Mouse (Mus musculus): ENCODE measurements around the gene Gabpb2. TPM values are rescaled to one million over a fixed set of nuclear protein-coding genes. Genes with fewer than 3 reads are reported as not detected.
"Not testable (repeated sequence)": the region's sequence is repeated elsewhere in the genome, so short reads cannot be mapped to it uniquely, and the experiment has no call there.

Gene Gabpb2
- polyA plus RNA-seq, 1 experiment from 2014 or later = 4.2 TPM

GRCm38 (mm10) chr3:95141474-95141873 lies 76.2 kb downstream of the Gabpb2 start:
- DNase-seq = no peak
- no peaks in the 10 kb centered on the region for H3K27me3 ChIP-seq (ENCODE audit: control insufficient read depth, insufficient read depth, low read length)
- no peak overlapping the region for H3K4me2 ChIP-seq (ENCODE audit: low read length)
- ATAC-seq (ENCODE audit: low FRiP score, low TSS enrichment) = no peak
- H3K9me3 ChIP-seq (ENCODE audit: control insufficient read depth, low read length) = no peaks in the 10 kb centered on the region
- peaks cover 24% of the 10 kb centered on the region for H3K36me3 ChIP-seq (ENCODE audit: control insufficient read depth, insufficient read depth, low read length)
- no peaks in the 10 kb centered on the region for H3K4me1 ChIP-seq (ENCODE audit: control insufficient read depth, insufficient read depth, low read length)
- no peak overlapping the region for H3K9ac ChIP-seq (replicated peaks; ENCODE audit: low read length)
- WGBS = 97% methylated on average over 9 of the region's 9 CpGs
- no peak overlapping the region for H3K4me3 ChIP-seq (replicated peaks; ENCODE audit: low read depth, low read length)
- H3K27ac ChIP-seq (replicated peaks; ENCODE audit: low read depth, low read length) = no peak overlapping the region

GRCm38 (mm10) chr3:95140795-95141194 lies 76.9 kb downstream of the Gabpb2 start:
- 88% methylated on average over 6 of the region's 6 CpGs for WGBS
- H3K9me3 ChIP-seq (ENCODE audit: control insufficient read depth, low read length) = no peaks in the 10 kb centered on the region
- H3K27ac ChIP-seq (replicated peaks; ENCODE audit: low read depth, low read length) = no peak overlapping the region
- no peak for DNase-seq
- ATAC-seq (ENCODE audit: low FRiP score, low TSS enrichment) = no peak
- H3K9ac ChIP-seq (replicated peaks; ENCODE audit: low read length) = no peak overlapping the region
- no peak overlapping the region for H3K4me2 ChIP-seq (ENCODE audit: low read length)
- H3K4me3 ChIP-seq (replicated peaks; ENCODE audit: low read depth, low read length) = no peak overlapping the region
- H3K27me3 ChIP-seq (ENCODE audit: control insufficient read depth, insufficient read depth, low read length) = no peaks in the 10 kb centered on the region
- H3K4me1 ChIP-seq (ENCODE audit: control insufficient read depth, insufficient read depth, low read length) = 0 out of 2 replicates have a peak, but pooled peaks cover 3% of the 10 kb centered on the region
- H3K36me3 ChIP-seq (ENCODE audit: control insufficient read depth, insufficient read depth, low read length) = peaks cover 24% of the 10 kb centered on the region

- Histone ChIP-seq H3K27ac (replicated peaks; ENCODE audit: low read depth, low read length) (no peak overlapping the region), H3K4me1 (ENCODE audit: control insufficient read depth, insufficient read depth, low read length) (peaks cover 6% of the 10 kb centered on the region; the same call in 1 of the 2 replicates), H3K4me3 (replicated peaks; ENCODE audit: low read depth, low read length) (no peak overlapping the region), H3K36me3 (ENCODE audit: control insufficient read depth, insufficient read depth, low read length) (peaks cover 24% of the 10 kb centered on the region), H3K9me3 (ENCODE audit: control insufficient read depth, low read length) (no peaks in the 10 kb centered on the region), H3K4me2 (ENCODE audit: low read length) (no peak overlapping the region), H3K9ac (replicated peaks; ENCODE audit: low read length) (no peak overlapping the region), H3K27me3 (ENCODE audit: control insufficient read depth, insufficient read depth, low read length) (no peaks in the 10 kb centered on the region)
- 60% methylated on average over 18 of the region's 18 CpGs for WGBS
- DNase-seq (no peak), ATAC-seq (ENCODE audit: low FRiP score, low TSS enrichment) (no peak)
These were observed 77.5 kb downstream of the Gabpb2 start for GRCm38 (mm10) chr3:95140289-95140595.

- no peak overlapping the region for H3K9ac ChIP-seq (replicated peaks; ENCODE audit: low read length)
- ATAC-seq (ENCODE audit: low FRiP score, low TSS enrichment) = no peak
- H3K4me1 ChIP-seq (ENCODE audit: control insufficient read depth, insufficient read depth, low read length) = peaks cover 10% of the 10 kb centered on the region; the same call in 1 of the 2 replicates
- no peak overlapping the region for H3K4me3 ChIP-seq (replicated peaks; ENCODE audit: low read depth, low read length)
- H3K27me3 ChIP-seq (ENCODE audit: control insufficient read depth, insufficient read depth, low read length) = no peaks in the 10 kb centered on the region
- 75% methylated on average over 25 of the region's 25 CpGs for WGBS
- no peak for DNase-seq
- H3K27ac ChIP-seq (replicated peaks; ENCODE audit: low read depth, low read length) = no peak overlapping the region
- no peaks in the 10 kb centered on the region for H3K9me3 ChIP-seq (ENCODE audit: control insufficient read depth, low read length)
- peaks cover 24% of the 10 kb centered on the region for H3K36me3 ChIP-seq (ENCODE audit: control insufficient read depth, insufficient read depth, low read length)
- H3K4me2 ChIP-seq (ENCODE audit: low read length) = no peak overlapping the region
These were observed 78.0 kb downstream of the Gabpb2 start for GRCm38 (mm10) chr3:95139586-95140288.

- DNase-seq = no peak
- Histone ChIP-seq H3K4me2 (ENCODE audit: low read length) (no peak overlapping the region), H3K9ac (replicated peaks; ENCODE audit: low read length) (no peak overlapping the region), H3K9me3 (ENCODE audit: control insufficient read depth, low read length) (no peaks in the 10 kb centered on the region), H3K27me3 (ENCODE audit: control insufficient read depth, insufficient read depth, low read length) (no peaks in the 10 kb centered on the region), H3K4me1 (ENCODE audit: control insufficient read depth, insufficient read depth, low read length) (peaks cover 17% of the 10 kb centered on the region), H3K4me3 (replicated peaks; ENCODE audit: low read depth, low read length) (no peak overlapping the region), H3K27ac (replicated peaks; ENCODE audit: low read depth, low read length) (no peak overlapping the region), H3K36me3 (ENCODE audit: control insufficient read depth, insufficient read depth, low read length) (peaks cover 22% of the 10 kb centered on the region)
- ATAC-seq (ENCODE audit: low FRiP score, low TSS enrichment) = no peak
- WGBS = 90% methylated on average over 3 of the region's 3 CpGs
These were observed 81.4 kb downstream of the Gabpb2 start for GRCm38 (mm10) chr3:95136336-95136735.

- Histone ChIP-seq H3K27me3 (ENCODE audit: control insufficient read depth, insufficient read depth, low read length) (no peaks in the 10 kb centered on the region), H3K4me1 (ENCODE audit: control insufficient read depth, insufficient read depth, low read length) (peaks cover 17% of the 10 kb centered on the region), H3K4me3 (replicated peaks; ENCODE audit: low read depth, low read length) (peak overlapping the region; percentile 30), H3K36me3 (ENCODE audit: control insufficient read depth, insufficient read depth, low read length) (peaks cover 22% of the 10 kb centered on the region), H3K4me2 (ENCODE audit: low read length) (peak overlapping the region; percentile 59), H3K9me3 (ENCODE audit: control insufficient read depth, low read length) (no peaks in the 10 kb centered on the region), H3K9ac (replicated peaks; ENCODE audit: low read length) (no peak overlapping the region), H3K27ac (replicated peaks; ENCODE audit: low read depth, low read length) (no peak overlapping the region)
- no peak for ATAC-seq (ENCODE audit: low FRiP score, low TSS enrichment)
- 91% methylated on average over 7 of the region's 7 CpGs for WGBS
- no peak for DNase-seq
These were observed 82.2 kb downstream of the Gabpb2 start for GRCm38 (mm10) chr3:95135433-95136052.

- DNase-seq = peak; percentile 28
- H3K36me3 ChIP-seq (ENCODE audit: control insufficient read depth, insufficient read depth, low read length) = peaks cover 22% of the 10 kb centered on the region
- ATAC-seq (ENCODE audit: low FRiP score, low TSS enrichment) = no peak
- no peaks in the 10 kb centered on the region for H3K9me3 ChIP-seq (ENCODE audit: control insufficient read depth, low read length)
- H3K4me2 ChIP-seq (ENCODE audit: low read length) = peak overlapping the region; percentile 59
- peak overlapping the region; percentile 30 for H3K4me3 ChIP-seq (replicated peaks; ENCODE audit: low read depth, low read length)
- H3K9ac ChIP-seq (replicated peaks; ENCODE audit: low read length) = no peak overlapping the region; the same call in 1 of the 2 replicates
- no peaks in the 10 kb centered on the region for H3K27me3 ChIP-seq (ENCODE audit: control insufficient read depth, insufficient read depth, low read length)
- WGBS = 33% methylated on average over 6 of the region's 6 CpGs
- no peak overlapping the region for H3K27ac ChIP-seq (replicated peaks; ENCODE audit: low read depth, low read length)
- H3K4me1 ChIP-seq (ENCODE audit: control insufficient read depth, insufficient read depth, low read length) = peaks cover 17% of the 10 kb centered on the region
These were observed 82.7 kb downstream of the Gabpb2 start for GRCm38 (mm10) chr3:95135023-95135422.

- not testable (repeated sequence) for H3K27me3 ChIP-seq (ENCODE audit: control insufficient read depth, insufficient read depth, low read length); H3K9ac ChIP-seq (replicated peaks; ENCODE audit: low read length); H3K27ac ChIP-seq (replicated peaks; ENCODE audit: low read depth, low read length); H3K4me2 ChIP-seq (ENCODE audit: low read length); DNase-seq; H3K9me3 ChIP-seq (ENCODE audit: control insufficient read depth, low read length)
- H3K4me1 ChIP-seq (ENCODE audit: control insufficient read depth, insufficient read depth, low read length) = peaks cover 17% of the 10 kb centered on the region
- peak; percentile 51 for ATAC-seq (ENCODE audit: low FRiP score, low TSS enrichment)
- peaks cover 24% of the 10 kb centered on the region for H3K36me3 ChIP-seq (ENCODE audit: control insufficient read depth, insufficient read depth, low read length)
- WGBS = no CpG with 5 or more reads among the region's 12 CpGs
- peak overlapping the region; percentile 52 for H3K4me3 ChIP-seq (replicated peaks; ENCODE audit: low read depth, low read length)
These were observed 83.6 kb downstream of the Gabpb2 start for GRCm38 (mm10) chr3:95134133-95134532.

- no peaks in the 10 kb centered on the region for H3K9me3 ChIP-seq (ENCODE audit: control insufficient read depth, low read length)
These were observed 84.0 kb downstream of the Gabpb2 start, which contains the start of the genes Scnm1 and Lysmd1 for GRCm38 (mm10) chr3:95133680-95134101. TSS of gene Scnm1 (minus strand) at chr3:95134011. TSS of gene Lysmd1 (plus strand) at chr3:95134088.

More at GRCm38 (mm10) chr3:95133680-95134101, 84.0 kb downstream of the Gabpb2 start, which contains the start of the genes Scnm1 and Lysmd1:
- DNase-seq (peak; percentile 97), ATAC-seq (ENCODE audit: low FRiP score, low TSS enrichment) (peak; percentile 92)
- Histone ChIP-seq H3K4me1 (ENCODE audit: control insufficient read depth, insufficient read depth, low read length) (peaks cover 17% of the 10 kb centered on the region), H3K9ac (replicated peaks; ENCODE audit: low read length) (peak within 1 kb of the TSS; percentile 59), H3K36me3 (ENCODE audit: control insufficient read depth, insufficient read depth, low read length) (peaks cover 26% of the 10 kb centered on the region), H3K4me3 (replicated peaks; ENCODE audit: low read depth, low read length) (peak within 1 kb of the TSS; percentile 52), H3K27ac (replicated peaks; ENCODE audit: low read depth, low read length) (peak within 1 kb of the TSS; percentile 62), H3K27me3 (ENCODE audit: control insufficient read depth, insufficient read depth, low read length) (no peaks in the 10 kb centered on the region), H3K4me2 (ENCODE audit: low read length) (peak within 1 kb of the TSS; percentile 73)
- under 1% methylated on average over 20 of the region's 20 CpGs for WGBS

Data from midbrain, embryonic 14.5 days (tissue).